Mouse (Mus musculus): ENCODE data around the gene Bard1. TPM values are rescaled to one million over a fixed set of nuclear protein-coding genes. Genes with fewer than 3 reads are reported as not detected.

Bard1 gene
- polyA plus RNA-seq (2016; fragmentation: Nextera tagmentation; extraction: Ambion mirVana), result 2.2 and 3.4 TPM in 2 replicates

DNA sequence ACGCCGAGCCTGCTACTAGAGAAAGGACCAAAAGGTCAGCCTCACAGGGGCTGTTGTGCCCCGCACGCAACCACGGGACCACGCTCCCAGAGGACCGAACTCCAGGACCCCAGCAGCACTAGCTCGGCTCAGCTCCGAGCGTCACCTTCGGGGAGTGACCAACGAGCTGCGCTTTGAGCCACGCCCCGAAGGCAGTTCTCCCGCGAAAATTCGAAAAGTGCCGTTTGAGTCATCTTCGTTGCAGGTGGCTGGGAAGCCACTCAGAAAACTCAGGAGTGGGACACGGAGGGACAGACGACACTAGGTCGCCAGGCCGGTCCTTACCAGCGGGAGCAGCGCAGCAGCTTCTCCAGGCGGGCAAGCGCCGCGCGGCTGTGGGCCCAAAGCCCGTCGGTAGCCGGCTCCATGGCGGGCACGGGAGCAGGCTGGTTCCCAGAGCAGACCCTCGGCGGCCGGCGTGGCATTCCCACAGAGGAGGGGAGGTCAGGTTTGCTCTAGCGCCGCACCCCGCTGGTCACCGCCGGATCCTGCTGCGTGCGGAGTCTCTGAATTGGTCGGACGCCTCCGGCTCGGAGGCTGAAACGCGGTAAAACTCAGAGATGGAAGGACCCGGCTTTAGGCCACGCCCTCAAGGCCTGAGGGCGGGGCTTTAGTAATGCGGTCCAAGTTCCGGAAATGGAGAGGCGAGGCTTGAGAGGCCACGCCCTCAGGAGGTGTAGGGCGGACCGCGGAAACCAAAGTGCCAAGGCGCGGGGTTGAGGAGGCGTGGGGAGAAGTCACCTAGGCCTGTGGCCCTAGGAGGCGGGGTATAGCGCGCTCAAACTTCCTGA, at the start of gene Bard1:
TSS of gene Bard1 (minus strand) at position 803 of the 830 bp plus-strand sequence.
- Histone ChIP-seq H3K9me3 (replicated peaks) (no peaks in the 10 kb centered on the region), H3K27ac (replicated peaks) (peak within 1 kb of the TSS; percentile 94), H3K36me3 (no peaks in the 10 kb centered on the region), H3K27me3 (ENCODE audit: low read depth, poor library complexity, severe bottlenecking) (no peaks in the 10 kb centered on the region), H3K4me1 (peaks cover 23% of the 10 kb centered on the region), H3K4me3 (peak within 1 kb of the TSS; percentile 87)
- WGBS, result under 1% methylated on average over 69 of the region's 69 CpGs
- peak; percentile 93 for DNase-seq (ENCODE audit: low spot score)

DNA sequence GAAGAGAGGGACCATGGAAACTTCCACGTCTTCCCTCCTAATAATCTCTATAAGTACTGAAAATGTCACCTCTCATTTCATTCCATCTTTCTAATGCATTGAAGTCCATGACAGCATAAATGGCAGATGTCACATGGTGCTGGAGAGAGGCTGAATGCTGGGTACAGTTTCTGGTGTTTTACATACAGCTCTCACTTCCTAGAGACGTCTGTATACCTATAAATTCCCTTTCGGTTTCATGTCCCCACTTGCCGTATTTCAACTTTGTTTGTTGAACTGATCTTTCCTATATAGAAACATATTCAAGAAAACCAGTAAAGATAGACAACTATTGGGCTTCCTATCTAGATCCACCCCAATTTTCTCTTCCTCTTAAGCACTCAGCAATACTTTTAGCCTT, 24.2 kb upstream of the Bard1 start:
- Histone ChIP-seq H3K4me3 (no peak overlapping the region), H3K27ac (replicated peaks) (no peak overlapping the region), H3K4me1 (no peaks in the 10 kb centered on the region), H3K27me3 (ENCODE audit: low read depth, poor library complexity, severe bottlenecking) (no peaks in the 10 kb centered on the region), H3K9me3 (replicated peaks) (no peaks in the 10 kb centered on the region), H3K36me3 (no peaks in the 10 kb centered on the region)
- 91% methylated on average over 4 of the region's 4 CpGs for WGBS
- DNase-seq (ENCODE audit: low spot score), result no peak

DNA sequence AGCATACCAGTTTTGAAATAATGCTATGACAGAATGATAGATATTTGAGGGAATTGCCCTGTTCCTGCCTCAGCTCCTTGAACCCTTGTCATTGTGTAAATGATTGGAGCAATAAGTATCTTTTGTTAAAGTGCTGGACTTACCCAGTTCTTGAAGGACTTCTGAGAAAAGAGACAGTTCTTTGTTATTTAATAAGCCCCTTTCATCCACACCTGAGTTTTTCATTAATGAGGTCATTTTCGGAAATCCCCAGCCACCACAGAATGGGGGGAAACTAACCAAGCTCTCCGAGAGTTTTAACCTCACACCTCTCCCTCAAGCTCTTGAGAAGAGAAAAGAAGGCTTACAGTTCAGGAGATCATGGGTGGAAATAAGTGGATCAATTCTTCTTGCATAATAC, 15.6 kb upstream of the Bard1 start:
- no peaks in the 10 kb centered on the region for H3K9me3 ChIP-seq (replicated peaks)
- no peak overlapping the region for H3K4me3 ChIP-seq
- H3K4me1 ChIP-seq, result peaks cover 9% of the 10 kb centered on the region
- DNase-seq (ENCODE audit: low spot score), result no peak
- H3K27ac ChIP-seq (replicated peaks), result no peak overlapping the region
- WGBS, result 67% methylated on average over 2 of the region's 2 CpGs
- no peaks in the 10 kb centered on the region for H3K36me3 ChIP-seq
- H3K27me3 ChIP-seq (ENCODE audit: low read depth, poor library complexity, severe bottlenecking), result no peaks in the 10 kb centered on the region

DNA sequence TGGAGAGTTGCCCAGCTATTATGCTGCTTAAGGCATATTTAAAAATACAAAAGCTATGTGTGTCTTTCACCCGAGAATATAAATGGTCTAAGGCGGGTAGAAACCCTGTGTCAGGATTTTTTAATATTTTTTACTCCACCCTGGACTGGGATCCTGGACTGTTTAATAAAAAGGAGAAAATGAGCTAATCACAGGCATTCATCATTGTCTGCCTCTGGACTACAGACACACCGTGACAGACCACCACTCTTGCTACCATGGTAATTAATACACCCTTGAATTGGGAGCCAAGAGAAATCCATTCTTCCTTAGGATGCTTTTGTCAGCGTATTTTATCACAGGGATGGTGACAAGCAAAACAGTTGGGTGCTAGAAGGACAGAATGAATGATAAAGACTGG, 14.3 kb upstream of the Bard1 start:
- H3K4me1 ChIP-seq, result peaks cover 9% of the 10 kb centered on the region
- H3K4me3 ChIP-seq, result no peak overlapping the region
- H3K9me3 ChIP-seq (replicated peaks), result no peaks in the 10 kb centered on the region
- no peaks in the 10 kb centered on the region for H3K27me3 ChIP-seq (ENCODE audit: low read depth, poor library complexity, severe bottlenecking)
- no peak for DNase-seq (ENCODE audit: low spot score)
- H3K27ac ChIP-seq (replicated peaks), result no peak overlapping the region
- WGBS, result 51% methylated on average over 4 of the region's 4 CpGs
- H3K36me3 ChIP-seq, result no peaks in the 10 kb centered on the region

- H3K27me3 ChIP-seq (ENCODE audit: low read depth, poor library complexity, severe bottlenecking), result no peaks in the 10 kb centered on the region
- H3K4me1 ChIP-seq, result peaks cover 9% of the 10 kb centered on the region
- no peak overlapping the region for H3K4me3 ChIP-seq
- H3K9me3 ChIP-seq (replicated peaks), result no peaks in the 10 kb centered on the region
- no peak for DNase-seq (ENCODE audit: low spot score)
- 83% methylated on average over 2 of the region's 2 CpGs for WGBS
- no peaks in the 10 kb centered on the region for H3K36me3 ChIP-seq
- H3K27ac ChIP-seq (replicated peaks), result no peak overlapping the region
Observed at GRCm38 (mm10) chr1:71115781-71116180, 12.8 kb upstream of the Bard1 start.

DNA sequence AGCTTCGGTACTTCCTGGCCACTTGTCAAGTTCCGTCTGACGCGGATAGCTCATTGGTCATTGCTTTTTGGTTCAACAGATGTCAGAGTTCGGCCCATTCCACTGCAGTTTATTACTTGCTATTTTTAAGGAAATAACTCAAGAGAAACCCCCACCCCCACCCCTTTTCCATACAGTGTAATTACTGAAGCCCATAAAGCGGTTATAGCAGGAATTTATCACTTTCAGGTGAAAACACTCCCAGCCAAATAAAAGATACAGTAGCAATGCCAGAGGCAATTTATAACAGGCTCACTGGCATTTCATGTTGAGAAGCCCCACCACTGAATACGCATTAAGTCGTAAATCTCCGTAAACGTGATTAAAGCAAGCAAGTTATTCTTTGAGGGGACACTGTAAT, 6.9 kb upstream of the Bard1 start:
- Histone ChIP-seq H3K4me1 (no peaks in the 10 kb centered on the region), H3K36me3 (no peaks in the 10 kb centered on the region), H3K27ac (replicated peaks) (no peak overlapping the region), H3K27me3 (ENCODE audit: low read depth, poor library complexity, severe bottlenecking) (no peaks in the 10 kb centered on the region), H3K4me3 (no peak overlapping the region), H3K9me3 (replicated peaks) (no peaks in the 10 kb centered on the region)
- DNase-seq (ENCODE audit: low spot score), result no peak
- WGBS, result 91% methylated on average over 10 of the region's 10 CpGs

DNA sequence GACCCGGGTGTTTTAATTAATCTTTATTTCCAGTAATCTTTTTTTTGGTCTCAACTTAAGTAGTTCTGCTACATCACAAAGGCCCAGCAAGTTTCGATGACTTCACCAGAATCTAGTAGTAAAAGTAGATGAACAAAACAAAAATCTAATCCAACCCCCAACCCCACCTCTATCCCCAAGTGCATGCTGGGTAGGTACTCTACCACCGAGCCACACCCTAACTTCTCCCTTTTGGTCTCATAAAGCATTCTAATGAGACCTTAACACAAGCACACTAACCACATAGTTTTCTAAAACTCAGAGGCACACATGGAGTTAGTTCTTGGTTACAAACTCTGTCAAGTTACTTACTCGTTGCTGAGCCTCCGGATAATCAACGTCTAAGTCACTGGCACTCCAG, 3.2 kb upstream of the Bard1 start:
- no peak for DNase-seq (ENCODE audit: low spot score)
- Histone ChIP-seq H3K27ac (replicated peaks) (no peak overlapping the region), H3K4me1 (peaks cover 6% of the 10 kb centered on the region), H3K36me3 (no peaks in the 10 kb centered on the region), H3K9me3 (replicated peaks) (no peaks in the 10 kb centered on the region), H3K4me3 (no peak overlapping the region), H3K27me3 (ENCODE audit: low read depth, poor library complexity, severe bottlenecking) (no peaks in the 10 kb centered on the region)
- WGBS, result 96% methylated on average over 6 of the region's 6 CpGs

- DNase-seq (ENCODE audit: low spot score), result no peak
Observed at GRCm38 (mm10) chr1:71105724-71106123, 2.8 kb upstream of the Bard1 start.

GRCm38 (mm10) chr1:71103174-71103864, 373 bp upstream of the Bard1 start:
- WGBS, result 32% methylated on average over 18 of the region's 18 CpGs
- no peak for DNase-seq (ENCODE audit: low spot score)
- no peaks in the 10 kb centered on the region for H3K27me3 ChIP-seq (ENCODE audit: low read depth, poor library complexity, severe bottlenecking)

More at GRCm38 (mm10) chr1:71105724-71106123, 2.8 kb upstream of the Bard1 start:
- no peaks in the 10 kb centered on the region for H3K27me3 ChIP-seq (ENCODE audit: low read depth, poor library complexity, severe bottlenecking)
- no peaks in the 10 kb centered on the region for H3K9me3 ChIP-seq (replicated peaks)
- H3K4me3 ChIP-seq, result no peak overlapping the region
- no peaks in the 10 kb centered on the region for H3K36me3 ChIP-seq
- whole genome bisulfite sequencing, result 92% methylated on average over 8 of the region's 8 CpGs
- peaks cover 10% of the 10 kb centered on the region for H3K4me1 ChIP-seq
- no peak overlapping the region for H3K27ac ChIP-seq (replicated peaks)

DNA sequence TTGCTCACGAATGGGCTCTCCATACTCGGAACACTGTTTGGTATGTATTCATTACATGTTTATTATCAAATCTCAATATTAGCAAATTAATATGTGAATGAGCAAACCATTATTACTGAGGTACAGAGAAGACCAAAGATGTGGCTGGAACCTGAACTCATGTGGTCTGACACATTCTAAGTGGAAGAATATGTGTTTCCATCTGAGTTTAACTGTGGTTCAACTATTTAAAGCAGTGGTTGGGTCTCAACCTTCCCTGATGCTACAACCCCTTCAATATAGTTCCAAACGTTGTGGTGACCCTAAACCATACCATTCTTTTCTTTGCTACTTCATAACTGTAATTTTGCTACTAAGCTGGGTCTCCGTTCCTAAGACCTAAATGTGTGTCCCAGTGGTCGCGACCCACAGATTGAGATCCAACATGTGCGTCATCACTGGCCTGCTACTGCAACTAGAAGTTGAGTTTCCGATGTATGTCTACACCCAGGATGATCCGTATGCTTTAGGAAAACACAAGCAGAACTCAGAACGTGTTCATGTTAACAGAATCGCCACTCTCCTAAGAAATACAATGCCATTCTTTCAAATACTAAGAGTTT, 1.5 kb downstream of the Bard1 start:
- WGBS, result 62% methylated on average over 11 of the region's 11 CpGs
- DNase-seq (ENCODE audit: low spot score), result peak; percentile 12

More at GRCm38 (mm10) chr1:71103174-71103864, 373 bp upstream of the Bard1 start:
- Histone ChIP-seq H3K36me3 (no peaks in the 10 kb centered on the region), H3K27ac (replicated peaks) (peak overlapping the region; percentile 94), H3K4me3 (peak overlapping the region; percentile 87), H3K4me1 (peaks cover 23% of the 10 kb centered on the region), H3K9me3 (replicated peaks) (no peaks in the 10 kb centered on the region)

GRCm38 (mm10) chr1:71100591-71101368, 2.2 kb downstream of the Bard1 start:
- DNase-seq (ENCODE audit: low spot score), result no peak
- peaks cover 11% of the 10 kb centered on the region for H3K36me3 ChIP-seq
- no peaks in the 10 kb centered on the region for H3K27me3 ChIP-seq (ENCODE audit: low read depth, poor library complexity, severe bottlenecking)
- H3K9me3 ChIP-seq (replicated peaks), result no peaks in the 10 kb centered on the region
- no peak overlapping the region for H3K27ac ChIP-seq (replicated peaks)
- H3K4me1 ChIP-seq, result peaks cover 23% of the 10 kb centered on the region
- H3K4me3 ChIP-seq, result peak overlapping the region; percentile 87; the same call in 1 of the 2 replicates
- WGBS, result 92% methylated on average over 5 of the region's 5 CpGs

More for the DNA sequence above, 1.5 kb downstream of the Bard1 start:
- H3K9me3 ChIP-seq (replicated peaks), result no peaks in the 10 kb centered on the region
- H3K36me3 ChIP-seq, result peaks cover 4% of the 10 kb centered on the region; the same call in 1 of the 2 replicates
- no peaks in the 10 kb centered on the region for H3K27me3 ChIP-seq (ENCODE audit: low read depth, poor library complexity, severe bottlenecking)
- H3K4me3 ChIP-seq, result peak overlapping the region; percentile 87
- no peak overlapping the region for H3K27ac ChIP-seq (replicated peaks)
- peaks cover 23% of the 10 kb centered on the region for H3K4me1 ChIP-seq

- DNase-seq (ENCODE audit: low spot score), result no peak
- Histone ChIP-seq H3K4me1 (peaks cover 23% of the 10 kb centered on the region), H3K27me3 (ENCODE audit: low read depth, poor library complexity, severe bottlenecking) (no peaks in the 10 kb centered on the region), H3K4me3 (peak overlapping the region; percentile 20; the same call in 1 of the 2 replicates), H3K36me3 (peaks cover 19% of the 10 kb centered on the region), H3K27ac (replicated peaks) (no peak overlapping the region), H3K9me3 (replicated peaks) (no peaks in the 10 kb centered on the region)
- 69% methylated on average over 3 of the region's 3 CpGs for WGBS
Observed at GRCm38 (mm10) chr1:71099945-71100515, 2.9 kb downstream of the Bard1 start.

Measured in midbrain, embryonic 10.5 days (tissue).